Mouse (Mus musculus): ENCODE data around the gene Vdr.

DNA sequence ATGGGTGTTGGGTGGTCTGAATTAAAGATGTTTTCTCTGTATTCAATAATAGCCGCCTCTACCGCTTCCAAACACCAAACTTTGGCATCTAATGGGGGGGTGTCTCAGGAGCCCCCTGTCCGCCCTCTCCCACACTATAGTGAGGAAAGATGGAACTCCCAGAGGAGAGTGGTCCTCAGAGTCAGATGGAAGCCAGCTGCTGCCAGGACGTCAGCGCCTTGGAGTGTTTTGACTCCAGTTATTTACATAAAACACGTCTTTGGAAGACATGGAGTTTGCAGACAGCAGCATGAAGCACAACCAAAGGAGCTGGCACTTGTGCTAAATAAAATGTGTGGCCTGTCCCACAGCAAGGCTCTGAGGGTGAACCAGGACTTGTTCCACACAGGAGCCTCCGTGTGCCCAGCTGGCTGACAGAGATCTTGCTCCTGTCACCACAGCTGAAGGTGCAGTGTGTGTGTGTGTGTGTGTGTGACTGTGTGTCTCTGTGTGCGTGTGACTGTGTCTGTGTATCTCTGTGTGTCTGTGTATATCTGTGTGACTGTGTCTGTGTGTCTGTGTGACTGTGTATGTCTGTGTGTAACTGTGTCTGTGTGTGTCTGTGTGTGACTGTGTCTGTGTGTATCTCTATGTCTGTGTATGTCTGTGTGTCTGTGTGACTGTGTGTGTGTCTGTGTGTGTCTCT is 45.9 kb downstream of the Vdr start:
- TF ChIP-seq POLR2A (IDR thresholded peaks at IDR 0.05; ENCODE audit: insufficient read depth, low read depth, low read length) (no peak), CTCF (IDR thresholded peaks at IDR 0.05) (no peak)

All from heart, adult 2 months (tissue).